Mouse (Mus musculus): ENCODE results near the gene Sgpp2.

Sgpp2 gene

DNA sequence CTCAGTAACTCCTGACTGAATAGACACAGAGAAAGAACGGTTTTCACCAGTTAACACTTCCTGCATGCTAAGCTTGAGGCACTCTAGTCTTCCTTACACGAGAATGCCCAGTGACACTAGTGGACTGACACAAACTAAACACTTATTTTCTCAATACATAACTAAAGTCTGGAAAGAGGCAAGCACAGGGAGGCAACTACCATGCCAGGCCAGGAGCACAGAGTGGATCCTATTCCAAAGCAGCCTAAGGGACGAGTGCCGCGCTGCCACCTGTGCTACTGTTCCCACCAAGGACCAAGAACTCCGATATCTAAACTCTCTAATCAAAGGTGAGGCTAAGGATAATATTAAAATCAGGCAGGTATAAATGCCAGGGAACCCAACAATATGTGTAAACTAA, 136.6 kb downstream of the Sgpp2 start:
- in situ Hi-C loops (cut with MboI), result no loop called here

DNA sequence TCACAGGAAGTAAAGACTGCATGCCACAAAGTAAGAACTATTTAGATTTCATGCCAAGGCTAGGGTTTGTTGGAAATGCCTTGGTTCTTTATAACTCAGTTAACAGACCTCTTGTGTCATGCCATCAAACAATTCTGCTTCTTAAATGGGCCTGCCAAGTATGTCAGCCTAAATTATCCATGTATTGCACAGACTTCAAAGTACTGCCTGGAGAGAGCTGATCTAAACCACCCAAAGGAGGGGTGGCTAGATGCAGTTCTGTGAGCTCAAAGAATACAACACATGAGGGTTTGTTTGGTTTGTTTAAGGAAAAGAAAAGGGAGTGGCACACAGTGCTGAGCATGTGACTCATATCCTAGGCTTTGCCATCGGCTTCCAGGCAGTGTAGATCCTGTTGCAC, 137.9 kb downstream of the Sgpp2 start:
- in situ Hi-C loops (cut with MboI), result no loop called here

- in situ Hi-C loops (cut with MboI), result no loop called here
Measured at GRCm38 (mm10) chr1:78451070-78451854, 141.1 kb downstream of the Sgpp2 start.

GRCm38 (mm10) chr1:78452544-78452943, 142.4 kb downstream of the Sgpp2 start:
- in situ Hi-C loops (cut with MboI), result no loop called here

DNA sequence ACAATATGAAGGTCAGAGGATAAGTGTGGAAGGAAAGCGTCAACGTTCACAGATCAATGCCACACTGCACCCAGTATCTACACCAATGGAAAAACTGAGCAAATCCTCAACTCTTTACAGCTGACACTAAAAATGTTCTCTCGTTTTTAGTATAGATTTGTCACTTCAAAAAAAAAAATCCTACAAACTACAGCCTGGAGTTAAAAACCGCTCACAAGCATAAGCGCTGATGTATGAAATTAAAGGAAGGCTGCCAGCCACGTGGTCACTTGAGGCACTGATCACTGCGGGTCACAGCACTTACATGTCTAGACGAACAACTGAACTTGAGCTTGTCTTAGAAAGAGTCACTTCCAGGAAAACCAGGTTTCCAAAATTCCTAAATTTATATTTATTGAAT, 143.7 kb downstream of the Sgpp2 start:
- in situ Hi-C loops (cut with MboI), result no loop called here

DNA sequence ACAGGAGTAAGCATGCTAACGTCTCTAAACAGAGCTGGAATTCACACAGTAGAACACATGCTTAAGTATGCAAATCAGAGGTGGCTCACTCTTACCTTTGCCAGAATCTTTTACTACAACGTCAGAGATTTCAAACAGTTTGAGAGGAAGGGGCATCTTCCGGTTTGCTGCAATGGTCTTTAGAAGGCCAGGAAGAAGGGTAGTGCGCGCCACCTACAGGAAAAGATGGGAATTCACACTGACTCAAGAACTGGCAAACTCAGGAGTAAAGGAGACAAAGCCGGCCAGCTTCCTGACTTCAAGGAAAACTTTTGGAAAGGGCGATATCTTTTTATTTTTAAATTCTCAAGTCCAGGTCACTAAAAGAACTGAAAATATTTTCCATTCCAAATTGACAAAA, 144.5 kb downstream of the Sgpp2 start:
- in situ Hi-C loops (cut with MboI), result no loop called here

Measured in mature B cell (primary cell).